Mouse (Mus musculus) C2C12 (cell line): ENCODE results near the gene Irf2bp2. TPM values are rescaled to one million over a fixed set of nuclear protein-coding genes. Genes with fewer than 3 reads are reported as not detected.

ENCODE experiments used
- H3K27me3 ChIP-seq: one replicate; pipeline ENCODE4 v1.6.1; 2011; ENCODE audit not compliant: control insufficient read depth, insufficient read depth, insufficient read length
- H3K36me3 ChIP-seq: one replicate; pipeline ENCODE4 v1.6.1; 2011; ENCODE audit not compliant: control insufficient read depth, insufficient read depth
- H3K4me3 ChIP-seq: one replicate; pipeline ENCODE4 v1.5.1; 2011; ENCODE audit warnings: mild to moderate bottlenecking, control low read depth; ENCODE audit not compliant: poor library complexity, insufficient read depth, severe bottlenecking
- H3K79me2 ChIP-seq: one replicate; pipeline ENCODE4 v1.6.1; 2011; ENCODE audit not compliant: control insufficient read depth, insufficient read depth
- H3K79me3 ChIP-seq: one replicate; pipeline ENCODE4 v1.6.1; 2011; ENCODE audit warnings: low read depth, control low read depth
- H3ac ChIP-seq: one replicate; pipeline ENCODE3; 2011; ENCODE audit warnings: low read depth; ENCODE audit not compliant: control insufficient read depth, insufficient read length
- CEBPB ChIP-seq: IDR thresholded peaks from one replicate; pipeline ENCODE4 v1.6.1; 2011; ENCODE audit warnings: low read depth, mild to moderate bottlenecking, control low read depth, moderate library complexity
- CTCF ChIP-seq: IDR thresholded peaks from one replicate; pipeline ENCODE4 v1.5.1; 2011; ENCODE audit not compliant: control insufficient read depth, insufficient read depth, insufficient read length
- FOSL1 ChIP-seq: IDR thresholded peaks from one replicate; pipeline ENCODE4 v1.8.0; 2011; ENCODE audit warnings: mild to moderate bottlenecking, low read length; ENCODE audit not compliant: poor library complexity, insufficient read depth, severe bottlenecking
- MAX ChIP-seq: IDR thresholded peaks from one replicate; pipeline ENCODE4 v1.6.1; 2011; ENCODE audit warnings: mild to moderate bottlenecking, control low read depth
- MYOD1 ChIP-seq: IDR thresholded peaks from one replicate; pipeline ENCODE4 v1.6.1; 2011; ENCODE audit warnings: low read depth; ENCODE audit not compliant: control insufficient read depth, insufficient read length
- MYOG ChIP-seq: IDR thresholded peaks from one replicate; pipeline ENCODE4 v1.6.1; 2011; ENCODE audit not compliant: control insufficient read depth, insufficient read length; ENCODE audit errors: extremely low read depth
- USF1 ChIP-seq: IDR thresholded peaks from one replicate; pipeline ENCODE4 v1.6.1; 2011; ENCODE audit warnings: low read depth, mild to moderate bottlenecking, control low read depth, moderate library complexity
- polyA plus RNA-seq: library from polyadenylated mRNA; unstranded; fragments of >200 nt; fragmentation: generic; extraction: Trizol; gene quantifications from one replicate; pipeline ENCODE4 v1.2.1, GENCODE M21; 2012; ENCODE audit warnings: missing spikeins

Gene Irf2bp2
- polyA plus RNA-seq, 1 experiment: 20.9 TPM

GRCm38 (mm10) chr8:126542757-126543156 is 51.0 kb downstream of the Irf2bp2 start:
- Histone ChIP-seq H3K27me3 (no peaks in the 10 kb centered on the region), H3K36me3 (no peaks in the 10 kb centered on the region), H3K4me3 (no peak overlapping the region), H3K79me3 (no peaks in the 10 kb centered on the region), H3ac (no peak overlapping the region), H3K79me2 (no peaks in the 10 kb centered on the region)
- TF ChIP-seq MYOG (no peak), MAX (no peak), MYOD1 (no peak), FOSL1 (no peak), USF1 (no peak), CEBPB (no peak), CTCF (no peak)

GRCm38 (mm10) chr8:126542090-126542689 is 51.6 kb downstream of the Irf2bp2 start:
- Histone ChIP-seq H3K4me3 (no peak overlapping the region), H3K27me3 (no peaks in the 10 kb centered on the region), H3ac (no peak overlapping the region), H3K79me3 (no peaks in the 10 kb centered on the region), H3K36me3 (no peaks in the 10 kb centered on the region), H3K79me2 (no peaks in the 10 kb centered on the region)
- TF ChIP-seq CEBPB (no peak), MYOD1 (no peak), MAX (no peak), CTCF (no peak), USF1 (no peak), FOSL1 (no peak), MYOG (no peak)

- no peaks in the 10 kb centered on the region for H3K79me2 ChIP-seq
- TF ChIP-seq MAX (peak; percentile 10), MYOG (no peak), FOSL1 (no peak), MYOD1 (peak; percentile 61), CEBPB (no peak), CTCF (no peak), USF1 (no peak)
- H3K79me3 ChIP-seq: no peaks in the 10 kb centered on the region
- H3K4me3 ChIP-seq: no peak overlapping the region
- H3K36me3 ChIP-seq: no peaks in the 10 kb centered on the region
- no peak overlapping the region for H3ac ChIP-seq
- no peaks in the 10 kb centered on the region for H3K27me3 ChIP-seq
Measured at GRCm38 (mm10) chr8:126540298-126540697, 53.5 kb downstream of the Irf2bp2 start.

GRCm38 (mm10) chr8:126539355-126540093 is 54.3 kb downstream of the Irf2bp2 start:
- peak; percentile 3 for TF ChIP-seq CEBPB
- no peak for TF ChIP-seq MYOG
- TF ChIP-seq MAX: peak; percentile 82
- peak; percentile 46 for TF ChIP-seq FOSL1
- TF ChIP-seq CTCF: no peak
- peak; percentile 17 for TF ChIP-seq MYOD1
- TF ChIP-seq USF1: no peak
- H3K4me3 ChIP-seq: no peak overlapping the region

GRCm38 (mm10) chr8:126538648-126539354 is 55.0 kb downstream of the Irf2bp2 start:
- Histone ChIP-seq H3K4me3 (no peak overlapping the region), H3ac (peak overlapping the region; percentile 1), H3K79me2 (no peaks in the 10 kb centered on the region), H3K36me3 (no peaks in the 10 kb centered on the region), H3K79me3 (no peaks in the 10 kb centered on the region), H3K27me3 (no peaks in the 10 kb centered on the region)
- TF ChIP-seq MYOD1 (no peak), USF1 (peak; percentile 25)

More at GRCm38 (mm10) chr8:126539355-126540093, 54.3 kb downstream of the Irf2bp2 start:
- Histone ChIP-seq H3K79me3 (no peaks in the 10 kb centered on the region), H3K27me3 (no peaks in the 10 kb centered on the region), H3K79me2 (no peaks in the 10 kb centered on the region), H3ac (peak overlapping the region; percentile 43), H3K36me3 (no peaks in the 10 kb centered on the region)

Other genes with a start within 250 kb of the Irf2bp2 start
- 37.9 TPM for gene Coa6, start 171.5 kb downstream of the Irf2bp2 start, polyA plus RNA-seq
- gene Tarbp1, start 118.9 kb downstream of the Irf2bp2 start, polyA plus RNA-seq: 3.9 TPM